13 mouse cellular contexts compared by ENCODE assay signal in the genomic region with DNA sequence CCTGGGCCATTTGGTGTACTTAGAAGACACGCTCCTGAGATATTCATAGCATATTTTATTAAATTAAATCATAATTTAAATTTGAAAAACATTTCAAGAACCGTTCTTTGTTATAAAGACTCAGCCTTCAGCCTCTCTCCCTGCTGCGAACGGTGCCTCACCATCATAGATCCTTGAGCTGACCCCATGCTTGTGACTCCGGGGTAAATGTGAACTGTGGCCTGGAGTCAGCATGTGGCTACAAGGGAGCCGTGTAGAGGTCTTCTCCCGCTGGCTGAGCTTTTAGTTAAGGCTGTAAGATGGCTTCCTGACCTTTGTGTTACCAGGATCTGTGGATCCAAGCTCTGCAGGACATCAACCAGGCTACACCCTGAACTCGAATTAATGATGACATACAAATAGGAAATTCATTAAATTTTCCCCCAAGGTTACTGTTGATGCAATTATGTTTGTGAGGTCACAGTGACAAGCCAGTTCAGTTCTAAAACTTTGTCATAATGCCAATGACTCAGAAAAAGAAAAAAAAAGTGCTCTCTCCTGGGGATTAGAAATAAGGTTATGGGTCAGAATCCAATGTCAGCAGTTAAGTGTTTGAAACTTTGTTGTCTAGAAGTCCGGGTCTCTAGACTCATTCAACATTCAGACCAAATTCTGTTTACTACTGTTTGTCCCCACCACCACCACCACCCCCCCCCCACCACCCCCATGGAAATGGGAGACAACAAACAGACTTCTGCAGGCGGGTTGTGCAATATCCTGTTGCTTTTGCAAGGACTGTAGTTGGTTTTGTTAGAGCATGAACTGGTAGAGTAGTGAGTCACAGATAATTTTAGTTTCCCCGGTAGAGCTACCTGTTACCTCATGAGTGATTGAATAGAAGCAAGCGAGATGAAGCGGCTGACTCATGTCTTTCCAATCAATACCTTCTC.
DNase-seq lines count a peak whose midpoint lies in the region; ATAC-seq and TF ChIP-seq lines count a peak whose summit lies in the region.
"Had no signal": no experiment of that assay in that cellular context is flagged by ENCODE, and none has a peak within 500 bp of the region (broad histone marks: within the 10 kb centered on the region; RNA-seq: fewer than 3 reads in every experiment).

No protein-coding gene starts in this region.

- no peak overlapping the region for H3K4me2 ChIP-seq in lung, postnatal 0 days (replicated peaks; ENCODE audit: low read depth, low read length)
- H3K4me2 ChIP-seq in forebrain, embryonic 11.5 days (ENCODE audit: low read depth, low read length, severe bottlenecking) = no peak overlapping the region
- H3K4me2 ChIP-seq: embryonic facial prominence, embryonic 15.5 days; hindbrain, embryonic 15.5 days; midbrain, embryonic 12.5 days had no signal

- H3K36me3 ChIP-seq in lung, postnatal 0 days (ENCODE audit: insufficient read depth, low read length) = no peaks in the 10 kb centered on the region
- no peaks in the 10 kb centered on the region for H3K36me3 ChIP-seq in forebrain, embryonic 11.5 days (ENCODE audit: control insufficient read depth, insufficient read depth, low read length)
- H3K36me3 ChIP-seq: embryonic facial prominence, embryonic 15.5 days; hindbrain, embryonic 15.5 days; midbrain, embryonic 12.5 days had no signal

- TF ChIP-seq EP300 in lung, postnatal 0 days (IDR thresholded peaks at IDR 0.05) = no peak

- no peaks in the 10 kb centered on the region for H3K27me3 ChIP-seq in lung, postnatal 0 days (replicated peaks; ENCODE audit: insufficient read depth, low read length)
- no peaks in the 10 kb centered on the region for H3K27me3 ChIP-seq in forebrain, embryonic 11.5 days (ENCODE audit: control insufficient read depth, insufficient read depth, low read length)
- H3K27me3 ChIP-seq: embryonic facial prominence, embryonic 15.5 days; hindbrain, embryonic 15.5 days; midbrain, embryonic 12.5 days had no signal

- TF ChIP-seq POLR2A in bone marrow, adult 2 months (IDR thresholded peaks at IDR 0.05; ENCODE audit: borderline replicate concordance, control insufficient read depth, low read depth, low read length) = no peak

- peak overlapping the region; percentile 87 for H3K27ac ChIP-seq in bone marrow, adult 2 months (ENCODE audit: control insufficient read depth, insufficient read depth, low read depth, low read length, poor library complexity)
- no peak overlapping the region for H3K27ac ChIP-seq in lung, postnatal 0 days (ENCODE audit: low read length)
- no peak overlapping the region for H3K27ac ChIP-seq in forebrain, embryonic 11.5 days (ENCODE audit: low read depth, low read length)
- H3K27ac ChIP-seq: embryonic facial prominence, embryonic 15.5 days; hindbrain, embryonic 15.5 days; midbrain, embryonic 12.5 days had no signal

- no peak for TF ChIP-seq CTCF in bone marrow, adult 2 months (IDR thresholded peaks at IDR 0.05; ENCODE audit: control insufficient read depth, insufficient read depth, low read length)
- no peak for TF ChIP-seq CTCF in lung, postnatal 0 days (IDR thresholded peaks at IDR 0.05)

- ATAC-seq in lung, postnatal 0 days = peak; percentile 75
- ATAC-seq in forebrain, embryonic 11.5 days (replicated peaks; ENCODE audit: low FRiP score) = no peak

- H3K4me3 ChIP-seq in bone marrow, adult 2 months (replicated peaks; ENCODE audit: control insufficient read depth, low read depth, low read length) = no peak overlapping the region
- no peak overlapping the region for H3K4me3 ChIP-seq in lung, postnatal 0 days (ENCODE audit: low read depth, low read length)
- no peak overlapping the region for H3K4me3 ChIP-seq in forebrain, embryonic 11.5 days (ENCODE audit: low read depth, low read length)
- H3K4me3 ChIP-seq: embryonic facial prominence, embryonic 15.5 days; hindbrain, embryonic 15.5 days; midbrain, embryonic 12.5 days had no signal

- H3K9me3 ChIP-seq in lung, postnatal 0 days (ENCODE audit: low read length) = no peaks in the 10 kb centered on the region
- H3K9me3 ChIP-seq in forebrain, embryonic 11.5 days (ENCODE audit: control insufficient read depth, low read length) = no peaks in the 10 kb centered on the region
- H3K9me3 ChIP-seq: embryonic facial prominence, embryonic 15.5 days; hindbrain, embryonic 15.5 days; midbrain, embryonic 12.5 days had no signal

- H3K4me1 ChIP-seq in bone marrow, adult 2 months (ENCODE audit: control insufficient read depth, insufficient read depth, low read length) = peaks cover 2% of the 10 kb centered on the region
- no peaks in the 10 kb centered on the region for H3K4me1 ChIP-seq in lung, postnatal 0 days (ENCODE audit: insufficient read depth, low read depth, low read length)
- H3K4me1 ChIP-seq in forebrain, embryonic 11.5 days (replicated peaks; ENCODE audit: control insufficient read depth, insufficient read depth, low read length) = no peaks in the 10 kb centered on the region
- H3K4me1 ChIP-seq: embryonic facial prominence, embryonic 15.5 days; hindbrain, embryonic 15.5 days; midbrain, embryonic 12.5 days had no signal

- 47% methylated on average over 13 of the region's 13 CpGs for WGBS in bone marrow, adult 2 months
- WGBS in lung, postnatal 0 days = 67% methylated on average over 13 of the region's 13 CpGs
- 81% methylated on average over 13 of the region's 13 CpGs for WGBS in forebrain, embryonic 11.5 days

- H3K9ac ChIP-seq in lung, postnatal 0 days (replicated peaks; ENCODE audit: low read depth) = no peak overlapping the region
- no peak overlapping the region for H3K9ac ChIP-seq in forebrain, embryonic 11.5 days (ENCODE audit: low read length)
- H3K9ac ChIP-seq: embryonic facial prominence, embryonic 15.5 days; hindbrain, embryonic 15.5 days; midbrain, embryonic 12.5 days had no signal

- DNase-seq in adrenal gland, adult 2 months = peak; percentile 70
- no peak for DNase-seq in adrenal gland, postnatal 4 days (ENCODE audit: low spot score in 2 of 2)
- peak; percentile 65 for DNase-seq in 3T3-L1 (ENCODE audit: low read depth, low spot score)
- peak; percentile 79 for DNase-seq in lung, postnatal 0 days (ENCODE audit: low spot score)
- DNase-seq in retina, postnatal 1 day = no peak
- no peak for DNase-seq in forebrain, embryonic 11.5 days (ENCODE audit: low spot score)
- no peak for DNase-seq in layer of hippocampus, adult 9-10 months (ENCODE audit: low spot score)
- DNase-seq: cerebellum, adult 9-10 months; kidney, postnatal 25 days had no signal

Comparison
In these comparisons a context has a peak if more than half of its experiments do, and no peak if none do; other contexts are left out.
1. DNase-seq: peak in adrenal gland, adult 2 months (single experiment), 3T3-L1 (single experiment) and lung, postnatal 0 days (single experiment); none in adrenal gland, postnatal 4 days (0 of 2), retina, postnatal 1 day (single experiment), forebrain, embryonic 11.5 days (single experiment) and layer of hippocampus, adult 9-10 months (single experiment).